Mouse (Mus musculus) fibroblast of lung, adult 2 months (primary cell): Measurements from ENCODE around the gene Acaa1a.

Source experiments
- DNase-seq: peaks from one replicate; pipeline ENCODE4 v3.0.0-alpha.2; 2011; ENCODE audit warnings: low read depth

The Acaa1a gene

DNA sequence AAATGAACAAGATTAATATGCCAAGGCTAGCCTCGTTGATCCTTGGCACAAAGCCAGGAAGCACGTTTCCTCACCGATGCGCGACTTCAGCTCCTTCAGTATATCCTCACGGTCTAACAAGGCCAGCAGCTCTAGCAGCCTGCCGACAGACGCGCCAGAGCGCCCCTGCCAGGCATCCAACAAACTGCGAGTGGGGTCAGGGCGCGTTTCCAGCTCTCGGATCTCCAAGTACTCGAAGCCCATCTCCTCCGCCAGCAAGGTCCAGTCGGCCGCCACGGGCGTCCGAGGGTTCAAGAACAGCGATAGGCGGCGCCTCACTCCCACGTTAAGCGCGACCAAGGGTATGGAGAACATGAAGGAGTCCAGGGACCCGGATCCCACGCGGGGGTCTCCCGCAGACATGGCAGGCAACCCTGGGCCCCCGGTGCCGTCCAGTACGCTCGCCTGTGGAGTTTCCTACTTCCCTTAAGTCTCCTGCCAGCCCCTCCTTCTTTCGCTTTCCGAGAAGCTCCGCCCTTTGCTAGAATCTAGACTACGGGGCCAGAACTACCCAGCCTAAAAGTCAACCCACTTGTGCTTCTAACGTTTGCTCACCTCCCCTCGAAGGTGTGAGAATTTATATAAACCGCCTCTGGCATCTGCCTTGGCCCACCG is at the start of gene Acaa1a:
Gene Acaa1a (plus strand): TSS at position 119 of the 654 bp plus-strand sequence.
- DNase-seq, result peak; percentile 58

GRCm38 (mm10) chr9:119290791-119291190 is 48.7 kb upstream of the Acaa1a start:
- no peak for DNase-seq

- no peak for DNase-seq
These were observed 41.8 kb upstream of the Acaa1a start for GRCm38 (mm10) chr9:119297696-119298095.

GRCm38 (mm10) chr9:119298563-119298962 is 40.9 kb upstream of the Acaa1a start:
- DNase-seq, result no peak

- no peak for DNase-seq
These were observed 33.6 kb upstream of the Acaa1a start for GRCm38 (mm10) chr9:119305863-119306262.

- DNase-seq, result no peak
These were observed 30.4 kb upstream of the Acaa1a start for GRCm38 (mm10) chr9:119309067-119309466.

DNA sequence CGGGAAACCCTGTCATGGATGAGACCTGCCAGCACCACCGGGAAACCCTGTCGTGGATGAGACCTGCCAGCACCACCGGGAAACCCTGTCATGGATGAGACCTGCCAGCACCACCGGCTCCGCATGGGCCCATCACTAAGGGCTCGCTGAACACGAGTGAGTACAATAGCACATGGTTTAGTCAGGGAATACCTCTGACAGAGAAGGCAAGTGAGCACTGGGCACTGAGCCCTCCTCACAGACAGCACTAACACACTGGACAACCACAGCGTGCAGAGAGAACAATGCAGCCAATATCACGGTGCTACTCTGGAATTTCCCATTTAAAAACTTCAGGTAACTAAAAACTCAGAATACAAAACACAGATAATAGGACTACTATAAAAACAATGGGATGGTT is 26.4 kb upstream of the Acaa1a start:
- no peak for DNase-seq

DNA sequence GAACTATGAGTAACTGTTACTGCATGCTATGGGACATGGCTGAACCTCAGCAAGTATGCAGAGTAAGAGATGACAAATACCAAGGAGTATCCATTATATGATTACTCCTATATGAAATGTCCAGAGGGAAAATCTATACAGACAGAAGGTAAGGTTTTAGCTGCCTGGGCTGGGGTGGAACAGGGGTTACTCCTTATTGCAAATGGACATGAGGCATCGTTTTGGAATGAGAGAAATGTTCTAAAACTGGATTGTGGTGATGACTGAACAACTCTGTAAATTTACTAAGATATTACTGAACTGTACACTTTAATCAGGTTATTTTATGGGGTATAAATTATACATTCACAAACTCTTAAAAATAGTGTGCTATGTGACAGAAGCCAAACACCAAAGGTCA is 20.6 kb upstream of the Acaa1a start:
- DNase-seq, result no peak

DNA sequence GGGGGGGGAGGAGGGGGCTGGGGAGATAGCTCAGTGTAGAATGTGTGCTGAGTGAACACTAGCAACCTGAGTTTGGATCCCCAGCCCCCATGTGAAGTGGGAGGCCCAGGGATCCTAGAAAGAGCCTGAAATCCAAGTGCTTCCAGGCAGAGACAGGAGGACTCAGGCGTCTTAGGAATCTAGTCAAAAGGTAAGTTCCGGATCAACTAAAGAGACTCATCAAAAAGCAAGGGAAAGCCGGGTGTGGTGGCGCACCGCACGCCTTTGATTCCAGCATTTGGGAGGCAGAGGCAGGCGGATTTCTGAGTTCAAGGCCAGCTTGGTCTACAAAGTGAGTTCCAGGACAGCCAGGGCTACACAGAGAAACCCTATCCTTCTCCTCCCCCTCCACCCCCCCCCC is 19.0 kb upstream of the Acaa1a start:
- no peak for DNase-seq

GRCm38 (mm10) chr9:119320946-119321345 is 18.5 kb upstream of the Acaa1a start:
- no peak for DNase-seq

GRCm38 (mm10) chr9:119321392-119322229 is 17.9 kb upstream of the Acaa1a start:
- DNase-seq, result no peak

DNA sequence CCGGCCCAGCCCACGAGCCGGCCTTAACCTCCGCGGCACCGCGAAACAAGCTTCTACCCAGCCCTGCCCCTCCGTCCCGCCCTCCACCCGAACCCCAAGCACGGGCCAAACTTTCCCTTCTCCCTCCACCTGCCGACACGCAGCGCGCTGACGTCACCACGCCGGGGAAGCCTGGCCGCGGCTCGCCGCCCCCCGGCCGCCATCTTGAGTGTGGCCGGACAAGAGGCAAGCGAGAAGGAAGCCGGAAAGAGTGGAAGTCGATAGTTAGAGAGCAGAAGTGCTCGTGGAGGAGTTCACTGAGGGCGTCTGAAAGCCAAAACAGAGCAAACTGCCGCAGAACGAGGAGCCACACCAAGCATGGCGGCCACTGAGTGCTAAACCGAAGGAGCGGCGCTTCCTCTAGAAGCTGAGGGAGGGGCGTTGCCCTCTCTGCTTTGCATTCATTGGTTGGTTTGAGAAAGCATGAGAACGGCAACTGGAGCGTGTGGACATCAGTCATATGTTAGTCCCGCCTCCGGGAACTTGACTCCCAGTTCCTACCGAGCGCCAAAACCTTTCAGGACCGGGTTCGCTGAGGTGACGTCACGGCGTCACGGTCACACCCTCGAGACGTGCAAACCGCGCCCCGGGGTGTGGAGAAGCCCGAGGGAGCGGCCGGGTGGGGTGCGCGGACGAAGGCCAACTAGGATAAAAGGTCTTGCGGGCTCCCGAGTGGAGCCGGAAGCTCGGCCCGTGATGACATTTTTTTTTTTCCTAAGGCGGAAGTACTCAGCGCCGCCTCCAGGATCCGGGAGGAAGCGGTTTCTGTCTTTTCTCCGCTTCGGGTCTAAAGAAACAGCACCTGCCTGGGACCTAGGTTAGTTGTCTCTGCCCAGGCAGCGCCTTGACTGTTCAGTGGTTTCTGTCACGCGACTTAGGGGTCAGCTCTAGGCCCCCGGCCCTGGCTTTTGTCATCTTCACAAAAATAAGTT is 16.9 kb upstream of the Acaa1a start, which contains the start of gene Oxsr1:
Gene Oxsr1 (minus strand): TSS at position 139 of the 971 bp plus-strand sequence.
- peak; percentile 99 for DNase-seq

- no peak for DNase-seq
These were observed 16.2 kb upstream of the Acaa1a start for GRCm38 (mm10) chr9:119323260-119323645.

- no peak for DNase-seq
These were observed 15.3 kb upstream of the Acaa1a start for GRCm38 (mm10) chr9:119324130-119324529.

- no peak for DNase-seq
These were observed 11.0 kb upstream of the Acaa1a start for GRCm38 (mm10) chr9:119328488-119328887.

DNA sequence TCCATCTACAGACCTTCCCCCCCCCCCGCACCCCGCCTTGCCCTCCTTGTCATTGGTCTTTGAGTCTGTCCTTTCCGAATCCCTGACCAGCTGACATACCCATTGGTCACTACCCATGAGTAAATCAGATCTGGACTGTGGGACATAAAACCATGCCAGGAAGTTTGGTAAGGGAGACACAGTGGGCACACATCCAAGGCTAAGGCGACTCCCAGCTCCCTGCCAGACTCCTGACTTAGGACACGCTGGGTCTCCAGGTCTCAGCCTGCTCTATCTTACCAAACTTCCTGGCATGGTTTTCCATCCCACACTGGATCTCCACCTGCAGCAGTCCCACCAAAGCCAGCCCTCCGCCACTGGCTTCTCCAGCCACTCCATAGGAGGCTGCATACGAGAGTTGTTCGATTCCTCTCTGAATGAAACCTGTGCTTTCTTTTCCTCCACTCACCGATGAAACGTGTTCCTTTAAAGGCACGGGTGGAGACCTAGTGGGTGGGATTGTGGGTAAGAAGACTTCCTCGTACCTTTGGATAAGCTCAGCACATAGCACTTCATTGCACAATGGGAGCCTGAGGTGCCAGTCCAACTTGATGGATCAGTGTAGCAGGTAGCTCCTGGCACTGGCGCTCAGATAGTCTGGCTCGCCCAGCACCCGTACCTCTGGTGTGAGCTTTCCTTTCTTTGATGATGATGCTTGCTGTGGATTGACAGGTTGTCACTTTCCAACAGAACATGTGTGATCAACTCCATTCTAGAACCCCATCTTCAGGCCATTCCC is 9.1 kb upstream of the Acaa1a start:
- no peak for DNase-seq

- DNase-seq, result peak; percentile 47
These were observed 5.2 kb upstream of the Acaa1a start for GRCm38 (mm10) chr9:119334324-119334723.

DNA sequence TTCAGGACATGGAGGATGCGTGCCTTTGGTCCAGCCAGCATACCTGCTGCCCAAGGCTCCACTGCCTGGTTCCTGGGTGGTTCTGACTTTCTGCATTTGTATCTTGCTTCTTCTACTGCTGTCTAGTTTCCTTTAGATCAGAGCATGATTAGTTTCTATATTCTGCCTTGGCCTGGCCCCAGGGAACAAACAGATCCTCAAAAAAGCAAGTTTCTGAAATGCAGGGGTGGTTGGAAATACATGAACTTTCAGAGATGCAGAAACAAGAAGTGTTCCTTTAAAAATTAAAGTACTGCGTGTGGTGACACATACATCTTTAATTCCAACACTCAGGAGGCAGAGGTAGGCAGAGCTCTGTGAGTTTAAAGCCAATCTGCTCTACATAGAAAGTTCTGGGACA is 4.6 kb upstream of the Acaa1a start:
- DNase-seq, result no peak

GRCm38 (mm10) chr9:119335571-119335970 is 3.9 kb upstream of the Acaa1a start:
- no peak for DNase-seq

- no peak for DNase-seq
These were observed 1.6 kb upstream of the Acaa1a start for GRCm38 (mm10) chr9:119337842-119338241.

- DNase-seq, result no peak
These were observed 1.1 kb upstream of the Acaa1a start for GRCm38 (mm10) chr9:119338350-119338749.
